Mouse (Mus musculus) heart, adult 2 months (tissue): Measurements from ENCODE around the gene Inhbb. TPM values are rescaled to one million over a fixed set of nuclear protein-coding genes. Genes with fewer than 3 reads are reported as not detected.

Experiments used
- DNase-seq, 2 experiments: peaks; one replicate each; pipeline ENCODE4 v3.0.0; 2021
- H3K27ac ChIP-seq: fragments of 200-600 bp; 2 replicates; pipeline ENCODE4 v1.8.1; 2022
- H3K27me3 ChIP-seq: fragments of 200-500 bp; 2 replicates; pipeline ENCODE4 v1.6.1; 2012; ENCODE audit warnings: mild to moderate bottlenecking, low read length, inconsistent platforms, mixed read lengths; ENCODE audit not compliant: control insufficient read depth, insufficient read depth
- H3K36me3 ChIP-seq: fragments of 200-500 bp; 2 replicates; pipeline ENCODE4 v1.6.1; 2012; ENCODE audit warnings: low read length, inconsistent platforms; ENCODE audit not compliant: control insufficient read depth, insufficient read depth
- H3K4me1 ChIP-seq: fragments of 200-500 bp; 2 replicates; pipeline ENCODE4 v1.6.1; 2011; ENCODE audit warnings: low read length; ENCODE audit not compliant: control insufficient read depth, insufficient read depth
- H3K4me3 ChIP-seq: fragments of 200-600 bp; 2 replicates; pipeline ENCODE4 v1.8.1; 2022
- H3K79me2 ChIP-seq: fragments of 200-500 bp; replicated peaks from 2 replicates; pipeline ENCODE4 v1.6.1; 2012; ENCODE audit warnings: mild to moderate bottlenecking, inconsistent platforms, low read length, moderate library complexity, mixed read lengths; ENCODE audit not compliant: control insufficient read depth, insufficient read depth
- H3K9ac ChIP-seq: fragments of 200-500 bp; 2 replicates; pipeline ENCODE4 v1.6.1; 2012; ENCODE audit warnings: low read depth, mild to moderate bottlenecking, control low read depth, inconsistent platforms, low read length, mixed read lengths
- CTCF ChIP-seq: fragments of 200-600 bp; IDR thresholded peaks from 2 replicates; pipeline ENCODE4 v1.8.1; 2022; ENCODE audit warnings: antibody characterized with exemption, mild to moderate bottlenecking, moderate library complexity
- EP300 ChIP-seq: fragments of 200-500 bp; IDR thresholded peaks from 2 replicates; pipeline ENCODE4 v1.6.1; 2011; ENCODE audit warnings: low read depth, low read length, control low read depth; ENCODE audit not compliant: insufficient read depth
- POLR2A ChIP-seq: fragments of 200-500 bp; IDR thresholded peaks from 2 replicates; pipeline ENCODE4 v1.6.1; 2011; ENCODE audit warnings: mild to moderate bottlenecking, low read depth, low read length, control low read depth; ENCODE audit not compliant: insufficient read depth
- WGBS: fragments of 180-500 bp; shearing (Covaris S2); methylation state at CpG from one replicate; pipeline ENCODE4 v1.1.7; 2018; 5-methylcytosine and 5-hydroxymethylcytosine counted together
- intact Hi-C: fragments of 180-260 bp; cut with DNase I; formaldehyde crosslinking; loops from one replicate; pipeline ENCODE4 v1.15.1; 2025
- polyA plus RNA-seq: library from polyadenylated mRNA; depleted of rRNA; stranded (reverse); fragments of >200 nt; gene quantifications from 2 replicates; pipeline ENCODE4 v1.2.3, GENCODE M21; 2012
- total RNA-seq, 2 experiments: library from RNA; stranded (reverse); gene quantifications; 2 replicates each; pipeline ENCODE4 v1.2.3; 2021

Inhbb gene
- total and polyA plus RNA-seq, 3 experiments: 0.99 to 2.2 (median 1.1) TPM

- no peaks in the 10 kb centered on the region for H3K27me3 ChIP-seq
- H3K4me3 ChIP-seq: no peak overlapping the region
- 50% methylated on average over 19 of the region's 19 CpGs for WGBS
- H3K79me2 ChIP-seq: no peaks in the 10 kb centered on the region
- H3K27ac ChIP-seq: no peak overlapping the region
- DNase-seq: no peak
- no peaks in the 10 kb centered on the region; the same call in 1 of the 2 replicates for H3K4me1 ChIP-seq
- intact Hi-C loops: no loop called here
- TF ChIP-seq CTCF (no peak), POLR2A (no peak), EP300 (no peak)
- no peaks in the 10 kb centered on the region for H3K36me3 ChIP-seq
- H3K9ac ChIP-seq: peak overlapping the region; percentile 23; the same call in 1 of the 2 replicates
Observed at GRCm38 (mm10) chr1:119456671-119457527, 34.9 kb upstream of the Inhbb start.

- H3K4me1 ChIP-seq: peaks cover 2% of the 10 kb centered on the region
- H3K79me2 ChIP-seq: no peaks in the 10 kb centered on the region
- no peaks in the 10 kb centered on the region for H3K36me3 ChIP-seq
- WGBS: 48% methylated on average over 4 of the region's 4 CpGs
- H3K27ac ChIP-seq: no peak overlapping the region
- intact Hi-C loops: no loop called here
- no peak overlapping the region for H3K9ac ChIP-seq
- peak; percentile 29 to 38 for DNase-seq
- no peak overlapping the region for H3K4me3 ChIP-seq
- TF ChIP-seq POLR2A (no peak), EP300 (no peak), CTCF (no peak)
- no peaks in the 10 kb centered on the region for H3K27me3 ChIP-seq
Observed at GRCm38 (mm10) chr1:119453731-119454130, 31.7 kb upstream of the Inhbb start.

DNA sequence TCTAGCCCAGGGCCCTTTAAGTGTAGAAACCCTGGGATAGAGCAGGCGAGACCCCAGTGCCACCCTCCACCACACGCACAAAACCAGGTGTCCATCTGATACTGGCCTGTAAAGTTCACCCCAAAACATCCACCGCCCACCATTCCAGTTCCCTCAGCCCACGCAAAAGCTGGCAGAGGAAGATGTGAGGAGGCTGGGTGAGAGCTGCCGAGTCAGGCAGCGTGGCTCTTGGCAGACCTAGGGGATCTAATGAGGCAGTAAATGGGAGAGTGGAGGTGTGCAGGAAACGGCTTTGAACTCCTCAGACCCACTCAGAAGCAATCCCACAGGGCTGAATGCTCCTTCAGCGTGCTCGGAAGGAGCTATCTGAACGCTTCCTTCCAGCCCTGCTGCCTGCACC lies 29.4 kb upstream of the Inhbb start:
- Histone ChIP-seq H3K79me2 (no peaks in the 10 kb centered on the region), H3K4me1 (peaks cover 6% of the 10 kb centered on the region), H3K4me3 (no peak overlapping the region), H3K27me3 (no peaks in the 10 kb centered on the region), H3K9ac (no peak overlapping the region), H3K27ac (no peak overlapping the region), H3K36me3 (no peaks in the 10 kb centered on the region)
- intact Hi-C loops: no loop called here
- no peak for DNase-seq
- 59% methylated on average over 10 of the region's 10 CpGs for WGBS
- TF ChIP-seq POLR2A (no peak), EP300 (no peak), CTCF (no peak)

- no peak overlapping the region for H3K9ac ChIP-seq
- no peaks in the 10 kb centered on the region for H3K27me3 ChIP-seq
- H3K27ac ChIP-seq: no peak overlapping the region
- H3K36me3 ChIP-seq: no peaks in the 10 kb centered on the region
- WGBS: 69% methylated on average over 10 of the region's 10 CpGs
- H3K4me3 ChIP-seq: no peak overlapping the region
- intact Hi-C loops: no loop called here
- DNase-seq: no peak
- H3K79me2 ChIP-seq: no peaks in the 10 kb centered on the region
- H3K4me1 ChIP-seq: peaks cover 7% of the 10 kb centered on the region
- TF ChIP-seq POLR2A (no peak), CTCF (no peak), EP300 (0 out of 2 replicates have a peak, but pooled peaks have one; percentile 31)
Observed at GRCm38 (mm10) chr1:119450651-119451345, 28.8 kb upstream of the Inhbb start.

DNA sequence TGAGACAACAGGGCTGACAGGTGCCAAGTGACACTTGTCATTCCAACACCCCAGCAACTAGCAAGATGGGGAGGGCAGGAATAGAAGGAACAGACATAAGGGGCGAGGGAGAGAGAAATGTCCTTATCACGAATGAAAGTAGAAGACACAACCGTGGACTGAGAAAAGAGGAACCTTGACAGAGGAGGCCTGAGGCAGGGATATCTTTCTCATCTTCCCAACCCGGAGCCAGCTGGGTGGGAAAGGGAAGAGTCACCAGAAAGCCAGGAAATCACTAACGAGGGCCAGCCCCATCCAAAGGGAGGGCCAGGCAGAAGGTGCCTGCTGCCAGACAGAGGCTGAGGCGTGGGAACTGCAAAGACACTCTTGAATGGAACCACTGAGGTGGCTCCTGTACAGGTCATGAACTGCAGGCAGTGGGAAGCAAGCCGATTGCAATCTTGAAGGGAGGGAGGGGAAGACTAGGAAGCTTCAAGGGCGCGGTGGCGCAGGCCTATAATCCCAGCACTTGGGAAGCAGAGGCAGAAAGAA lies 24.8 kb upstream of the Inhbb start:
- H3K79me2 ChIP-seq: no peaks in the 10 kb centered on the region
- H3K4me1 ChIP-seq: peaks cover 7% of the 10 kb centered on the region
- H3K36me3 ChIP-seq: no peaks in the 10 kb centered on the region
- intact Hi-C loops: no loop called here
- H3K4me3 ChIP-seq: no peak overlapping the region
- H3K27ac ChIP-seq: no peak overlapping the region
- H3K9ac ChIP-seq: no peak overlapping the region
- WGBS: 39% methylated on average over 10 of the region's 10 CpGs
- peak in 1 of 2 experiments; percentile 28 for DNase-seq
- no peaks in the 10 kb centered on the region for H3K27me3 ChIP-seq
- no peak for TF ChIP-seq EP300
- no peak for TF ChIP-seq POLR2A
- TF ChIP-seq CTCF: no peak
